Mouse (Mus musculus): ENCODE results near the gene Epsti1. TPM values are rescaled to one million over a fixed set of nuclear protein-coding genes. Genes with fewer than 3 reads are reported as not detected.
A peak's percentile ranks its signal among the peaks of the same experiment; 100 is the strongest.

Epsti1 gene
- polyA plus RNA-seq, 1 experiment from 2014 or later = 2.9 TPM

- H3K36me3 ChIP-seq (ENCODE audit: control insufficient read depth, insufficient read depth, low read length) = no peaks in the 10 kb centered on the region
- no peak overlapping the region for H3K4me2 ChIP-seq (ENCODE audit: low read length)
- H3K9me3 ChIP-seq (ENCODE audit: control insufficient read depth, low read length) = no peaks in the 10 kb centered on the region
- ATAC-seq (replicated peaks; ENCODE audit: low FRiP score, low TSS enrichment, low read depth) (no peak), DNase-seq (ENCODE audit: low spot score) (no peak)
- H3K4me3 ChIP-seq (ENCODE audit: low read depth, low read length) = no peak overlapping the region
- H3K27ac ChIP-seq (ENCODE audit: low read depth) = no peak overlapping the region
- no peaks in the 10 kb centered on the region for H3K4me1 ChIP-seq (replicated peaks; ENCODE audit: control insufficient read depth, insufficient read depth, low read length)
- WGBS = 92% methylated on average over 3 of the region's 3 CpGs
- no peak overlapping the region for H3K9ac ChIP-seq (ENCODE audit: low read length)
- no peaks in the 10 kb centered on the region for H3K27me3 ChIP-seq (replicated peaks; ENCODE audit: control insufficient read depth, insufficient read depth, low read length)
These were observed 1.5 kb upstream of the Epsti1 start for GRCm38 (mm10) chr14:77902541-77902940.

- no peaks in the 10 kb centered on the region for H3K27me3 ChIP-seq (replicated peaks; ENCODE audit: control insufficient read depth, insufficient read depth, low read length)
- 81% methylated on average over 5 of the region's 5 CpGs for WGBS
- no peak overlapping the region for H3K4me2 ChIP-seq (ENCODE audit: low read length)
- no peaks in the 10 kb centered on the region for H3K9me3 ChIP-seq (ENCODE audit: control insufficient read depth, low read length)
- H3K27ac ChIP-seq (ENCODE audit: low read depth) = no peak overlapping the region
- H3K36me3 ChIP-seq (ENCODE audit: control insufficient read depth, insufficient read depth, low read length) = no peaks in the 10 kb centered on the region
- H3K4me3 ChIP-seq (ENCODE audit: low read depth, low read length) = no peak overlapping the region
- ATAC-seq (replicated peaks; ENCODE audit: low FRiP score, low TSS enrichment, low read depth) = no peak
- no peak for DNase-seq (ENCODE audit: low spot score)
- H3K9ac ChIP-seq (ENCODE audit: low read length) = no peak overlapping the region
- no peaks in the 10 kb centered on the region for H3K4me1 ChIP-seq (replicated peaks; ENCODE audit: control insufficient read depth, insufficient read depth, low read length)
These were observed 1.4 kb downstream of the Epsti1 start for GRCm38 (mm10) chr14:77905466-77905865.

GRCm38 (mm10) chr14:77906586-77906985, 2.5 kb downstream of the Epsti1 start:
- Histone ChIP-seq H3K27ac (ENCODE audit: low read depth) (no peak overlapping the region), H3K9ac (ENCODE audit: low read length) (no peak overlapping the region), H3K27me3 (replicated peaks; ENCODE audit: control insufficient read depth, insufficient read depth, low read length) (no peaks in the 10 kb centered on the region), H3K36me3 (ENCODE audit: control insufficient read depth, insufficient read depth, low read length) (no peaks in the 10 kb centered on the region), H3K4me1 (replicated peaks; ENCODE audit: control insufficient read depth, insufficient read depth, low read length) (no peaks in the 10 kb centered on the region), H3K4me2 (ENCODE audit: low read length) (no peak overlapping the region), H3K9me3 (ENCODE audit: control insufficient read depth, low read length) (no peaks in the 10 kb centered on the region), H3K4me3 (ENCODE audit: low read depth, low read length) (no peak overlapping the region)
- no peak for DNase-seq (ENCODE audit: low spot score)
- no peak for ATAC-seq (replicated peaks; ENCODE audit: low FRiP score, low TSS enrichment, low read depth)
- 91% methylated on average over 5 of the region's 5 CpGs for WGBS

GRCm38 (mm10) chr14:77915776-77916175, 11.7 kb downstream of the Epsti1 start:
- Histone ChIP-seq H3K36me3 (ENCODE audit: control insufficient read depth, insufficient read depth, low read length) (no peaks in the 10 kb centered on the region), H3K9me3 (ENCODE audit: control insufficient read depth, low read length) (no peaks in the 10 kb centered on the region), H3K4me3 (ENCODE audit: low read depth, low read length) (no peak overlapping the region), H3K9ac (ENCODE audit: low read length) (no peak overlapping the region), H3K27ac (ENCODE audit: low read depth) (no peak overlapping the region), H3K4me2 (ENCODE audit: low read length) (no peak overlapping the region), H3K27me3 (replicated peaks; ENCODE audit: control insufficient read depth, insufficient read depth, low read length) (no peaks in the 10 kb centered on the region), H3K4me1 (replicated peaks; ENCODE audit: control insufficient read depth, insufficient read depth, low read length) (no peaks in the 10 kb centered on the region)
- DNase-seq (ENCODE audit: low spot score) = peak; percentile 25
- ATAC-seq (replicated peaks; ENCODE audit: low FRiP score, low TSS enrichment, low read depth) = no peak
- WGBS = 90% methylated on average over 5 of the region's 5 CpGs

GRCm38 (mm10) chr14:77921641-77922040, 17.6 kb downstream of the Epsti1 start:
- H3K4me3 ChIP-seq (ENCODE audit: low read depth, low read length) = no peak overlapping the region
- H3K27me3 ChIP-seq (replicated peaks; ENCODE audit: control insufficient read depth, insufficient read depth, low read length) = no peaks in the 10 kb centered on the region
- peak; percentile 10 for DNase-seq (ENCODE audit: low spot score)
- H3K4me2 ChIP-seq (ENCODE audit: low read length) = no peak overlapping the region
- WGBS = 85% methylated on average over 8 of the region's 8 CpGs
- no peak overlapping the region for H3K9ac ChIP-seq (ENCODE audit: low read length)
- no peak overlapping the region for H3K27ac ChIP-seq (ENCODE audit: low read depth)
- ATAC-seq (replicated peaks; ENCODE audit: low FRiP score, low TSS enrichment, low read depth) = no peak
- peaks cover 5% of the 10 kb centered on the region; the same call in 1 of the 2 replicates for H3K4me1 ChIP-seq (replicated peaks; ENCODE audit: control insufficient read depth, insufficient read depth, low read length)
- H3K36me3 ChIP-seq (ENCODE audit: control insufficient read depth, insufficient read depth, low read length) = no peaks in the 10 kb centered on the region
- no peaks in the 10 kb centered on the region for H3K9me3 ChIP-seq (ENCODE audit: control insufficient read depth, low read length)

DNA sequence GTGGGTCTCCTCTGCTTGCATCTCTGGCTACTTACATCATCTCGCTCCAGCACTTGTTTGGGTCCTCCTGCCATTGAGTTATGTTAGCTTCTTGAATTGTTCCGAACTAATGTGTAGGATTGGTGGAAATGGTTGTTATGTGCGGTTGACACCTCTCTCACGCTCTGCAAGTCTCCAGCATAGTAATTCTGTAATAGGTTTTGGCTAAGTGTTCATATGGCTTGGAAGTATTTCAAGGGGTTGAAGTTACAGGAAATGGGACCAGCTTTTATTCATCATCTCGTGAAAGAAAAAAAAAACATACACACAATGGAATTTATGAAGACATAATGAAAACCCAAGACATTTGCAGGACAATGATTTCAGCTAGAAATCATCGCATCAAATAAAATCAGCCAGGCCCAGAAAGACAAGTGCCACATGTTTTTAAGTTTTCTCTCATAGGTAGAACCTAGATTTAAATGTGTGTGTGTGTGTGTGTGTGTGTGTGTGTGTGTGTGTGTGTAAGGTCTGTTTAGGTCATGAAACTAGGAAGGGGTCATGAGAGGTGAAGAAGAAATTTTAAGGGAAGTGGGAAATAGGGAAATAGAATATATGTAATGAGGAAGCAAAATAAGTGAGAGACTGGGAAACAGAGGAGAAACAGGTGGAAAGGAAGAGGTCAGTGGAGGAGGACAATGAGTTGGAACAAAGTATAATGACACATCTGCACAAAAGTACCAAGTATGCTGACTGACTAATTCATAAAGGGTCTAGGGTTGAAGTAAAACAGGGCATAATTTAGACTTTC, 19.2 kb downstream of the Epsti1 start:
- Histone ChIP-seq H3K9ac (ENCODE audit: low read length) (no peak overlapping the region), H3K27ac (ENCODE audit: low read depth) (no peak overlapping the region), H3K27me3 (replicated peaks; ENCODE audit: control insufficient read depth, insufficient read depth, low read length) (no peaks in the 10 kb centered on the region), H3K4me2 (ENCODE audit: low read length) (no peak overlapping the region), H3K9me3 (ENCODE audit: control insufficient read depth, low read length) (no peaks in the 10 kb centered on the region), H3K36me3 (ENCODE audit: control insufficient read depth, insufficient read depth, low read length) (no peaks in the 10 kb centered on the region), H3K4me1 (replicated peaks; ENCODE audit: control insufficient read depth, insufficient read depth, low read length) (peaks cover 5% of the 10 kb centered on the region; the same call in 1 of the 2 replicates), H3K4me3 (ENCODE audit: low read depth, low read length) (no peak overlapping the region)
- peak; percentile 35 for DNase-seq (ENCODE audit: low spot score)
- WGBS = 62% methylated on average over 6 of the region's 6 CpGs
- ATAC-seq (replicated peaks; ENCODE audit: low FRiP score, low TSS enrichment, low read depth) = no peak

- H3K4me1 ChIP-seq (replicated peaks; ENCODE audit: control insufficient read depth, insufficient read depth, low read length) = peaks cover 5% of the 10 kb centered on the region; the same call in 1 of the 2 replicates
- no peak overlapping the region for H3K4me3 ChIP-seq (ENCODE audit: low read depth, low read length)
- H3K36me3 ChIP-seq (ENCODE audit: control insufficient read depth, insufficient read depth, low read length) = no peaks in the 10 kb centered on the region
- no peak overlapping the region for H3K4me2 ChIP-seq (ENCODE audit: low read length)
- no peak for DNase-seq (ENCODE audit: low spot score)
- H3K27ac ChIP-seq (ENCODE audit: low read depth) = no peak overlapping the region
- H3K9me3 ChIP-seq (ENCODE audit: control insufficient read depth, low read length) = no peaks in the 10 kb centered on the region
- H3K9ac ChIP-seq (ENCODE audit: low read length) = no peak overlapping the region
- ATAC-seq (replicated peaks; ENCODE audit: low FRiP score, low TSS enrichment, low read depth) = no peak
- no peaks in the 10 kb centered on the region for H3K27me3 ChIP-seq (replicated peaks; ENCODE audit: control insufficient read depth, insufficient read depth, low read length)
- WGBS = 86% methylated on average over 10 of the region's 10 CpGs
These were observed 21.4 kb downstream of the Epsti1 start for GRCm38 (mm10) chr14:77925414-77925813.

DNA sequence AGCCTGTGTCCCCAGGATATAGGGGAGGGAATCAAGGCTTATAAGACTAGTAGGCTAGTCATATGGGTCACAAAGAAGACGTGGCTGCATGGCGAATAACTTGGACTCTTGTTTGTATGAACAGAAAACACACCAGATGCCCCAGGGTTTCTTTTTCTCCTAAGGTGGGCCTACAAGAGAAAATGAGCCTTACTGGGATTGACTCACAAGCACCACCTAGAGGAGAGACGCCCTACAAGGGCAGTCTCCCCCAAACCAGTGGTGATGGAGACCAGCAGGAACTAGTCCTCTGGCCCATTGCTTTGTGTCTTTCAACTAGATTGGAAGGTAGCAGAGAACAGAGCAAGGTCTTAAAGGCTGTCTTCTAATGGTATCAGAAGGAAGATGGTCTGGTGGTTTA, 22.7 kb downstream of the Epsti1 start:
- Histone ChIP-seq H3K9ac (ENCODE audit: low read length) (no peak overlapping the region), H3K4me2 (ENCODE audit: low read length) (no peak overlapping the region), H3K9me3 (ENCODE audit: control insufficient read depth, low read length) (no peaks in the 10 kb centered on the region), H3K4me1 (replicated peaks; ENCODE audit: control insufficient read depth, insufficient read depth, low read length) (peaks cover 5% of the 10 kb centered on the region; the same call in 1 of the 2 replicates), H3K27me3 (replicated peaks; ENCODE audit: control insufficient read depth, insufficient read depth, low read length) (no peaks in the 10 kb centered on the region), H3K27ac (ENCODE audit: low read depth) (no peak overlapping the region), H3K4me3 (ENCODE audit: low read depth, low read length) (no peak overlapping the region), H3K36me3 (ENCODE audit: control insufficient read depth, insufficient read depth, low read length) (no peaks in the 10 kb centered on the region)
- ATAC-seq (replicated peaks; ENCODE audit: low FRiP score, low TSS enrichment, low read depth) (no peak), DNase-seq (ENCODE audit: low spot score) (peak; percentile 49)
- 52% methylated on average over 3 of the region's 3 CpGs for WGBS

GRCm38 (mm10) chr14:77928021-77928420, 24.0 kb downstream of the Epsti1 start:
- WGBS = 44% methylated on average over 6 of the region's 6 CpGs
- Histone ChIP-seq H3K4me3 (ENCODE audit: low read depth, low read length) (no peak overlapping the region), H3K36me3 (ENCODE audit: control insufficient read depth, insufficient read depth, low read length) (no peaks in the 10 kb centered on the region), H3K27me3 (replicated peaks; ENCODE audit: control insufficient read depth, insufficient read depth, low read length) (no peaks in the 10 kb centered on the region), H3K9me3 (ENCODE audit: control insufficient read depth, low read length) (no peaks in the 10 kb centered on the region), H3K4me2 (ENCODE audit: low read length) (no peak overlapping the region), H3K9ac (ENCODE audit: low read length) (no peak overlapping the region), H3K27ac (ENCODE audit: low read depth) (no peak overlapping the region), H3K4me1 (replicated peaks; ENCODE audit: control insufficient read depth, insufficient read depth, low read length) (no peaks in the 10 kb centered on the region)
- no peak for ATAC-seq (replicated peaks; ENCODE audit: low FRiP score, low TSS enrichment, low read depth)
- peak; percentile 73 for DNase-seq (ENCODE audit: low spot score)

All from intestine, embryonic 14.5 days (tissue).